Mouse (Mus musculus) mesoderm, embryonic 11.5 days (tissue): Measurements from ENCODE around the gene Cstf1.

Source experiments
- DNase-seq: peaks from one replicate; pipeline ENCODE4 v3.0.0-alpha.2; 2012; ENCODE audit warnings: low read depth, low spot score

The Cstf1 gene

GRCm38 (mm10) chr2:172370411-172371223 lies at the start of gene Cstf1, which contains the start of gene Aurka:
Gene Cstf1, plus strand, starts transcription at chr2:172370681.
Gene Aurka, minus strand, starts transcription at chr2:172370535.
- DNase-seq: peak; percentile 97

GRCm38 (mm10) chr2:172320878-172321277 lies 49.6 kb upstream of the Cstf1 start:
- peak; percentile 86 for DNase-seq

- DNase-seq: no peak
Measured at GRCm38 (mm10) chr2:172328248-172328647, 42.2 kb upstream of the Cstf1 start.

GRCm38 (mm10) chr2:172329179-172329578 lies 41.3 kb upstream of the Cstf1 start:
- DNase-seq: peak; percentile 76

GRCm38 (mm10) chr2:172338206-172338942 lies 32.1 kb upstream of the Cstf1 start:
- no peak for DNase-seq

- no peak for DNase-seq
Measured at GRCm38 (mm10) chr2:172340936-172341335, 29.5 kb upstream of the Cstf1 start.

- no peak for DNase-seq
Measured at GRCm38 (mm10) chr2:172341606-172342005, 28.9 kb upstream of the Cstf1 start.

- no peak for DNase-seq
Measured at GRCm38 (mm10) chr2:172343751-172344150, 26.7 kb upstream of the Cstf1 start.

- DNase-seq: no peak
Measured at GRCm38 (mm10) chr2:172344669-172345068, 25.8 kb upstream of the Cstf1 start.

- DNase-seq: peak; percentile 98
Measured at GRCm38 (mm10) chr2:172345258-172345738, 25.2 kb upstream of the Cstf1 start, which contains the start of gene Fam210b. Gene Fam210b, plus strand, starts transcription at chr2:172345565.

- DNase-seq: no peak
Measured at GRCm38 (mm10) chr2:172346034-172346929, 24.2 kb upstream of the Cstf1 start.

- DNase-seq: peak; percentile 50
Measured at GRCm38 (mm10) chr2:172346933-172347611, 23.4 kb upstream of the Cstf1 start.

GRCm38 (mm10) chr2:172348297-172348950 lies 22.1 kb upstream of the Cstf1 start:
- DNase-seq: no peak

- no peak for DNase-seq
Measured at GRCm38 (mm10) chr2:172349776-172350175, 20.7 kb upstream of the Cstf1 start.

GRCm38 (mm10) chr2:172350773-172351172 lies 19.7 kb upstream of the Cstf1 start:
- DNase-seq: no peak

- DNase-seq: no peak
Measured at GRCm38 (mm10) chr2:172353218-172353617, 17.3 kb upstream of the Cstf1 start.

- no peak for DNase-seq
Measured at GRCm38 (mm10) chr2:172354761-172355160, 15.7 kb upstream of the Cstf1 start.

GRCm38 (mm10) chr2:172355833-172356232 lies 14.6 kb upstream of the Cstf1 start:
- DNase-seq: no peak

- no peak for DNase-seq
Measured at GRCm38 (mm10) chr2:172363176-172363575, 7.3 kb upstream of the Cstf1 start.

- no peak for DNase-seq
Measured at GRCm38 (mm10) chr2:172371258-172371657, 777 bp downstream of the Cstf1 start.
